Mouse (Mus musculus): ENCODE measurements around the gene Fzr1. TPM values are rescaled to one million over a fixed set of nuclear protein-coding genes. Genes with fewer than 3 reads are reported as not detected.

The Fzr1 gene
- polyA plus RNA-seq, 1 experiment: 75.8 TPM

DNA sequence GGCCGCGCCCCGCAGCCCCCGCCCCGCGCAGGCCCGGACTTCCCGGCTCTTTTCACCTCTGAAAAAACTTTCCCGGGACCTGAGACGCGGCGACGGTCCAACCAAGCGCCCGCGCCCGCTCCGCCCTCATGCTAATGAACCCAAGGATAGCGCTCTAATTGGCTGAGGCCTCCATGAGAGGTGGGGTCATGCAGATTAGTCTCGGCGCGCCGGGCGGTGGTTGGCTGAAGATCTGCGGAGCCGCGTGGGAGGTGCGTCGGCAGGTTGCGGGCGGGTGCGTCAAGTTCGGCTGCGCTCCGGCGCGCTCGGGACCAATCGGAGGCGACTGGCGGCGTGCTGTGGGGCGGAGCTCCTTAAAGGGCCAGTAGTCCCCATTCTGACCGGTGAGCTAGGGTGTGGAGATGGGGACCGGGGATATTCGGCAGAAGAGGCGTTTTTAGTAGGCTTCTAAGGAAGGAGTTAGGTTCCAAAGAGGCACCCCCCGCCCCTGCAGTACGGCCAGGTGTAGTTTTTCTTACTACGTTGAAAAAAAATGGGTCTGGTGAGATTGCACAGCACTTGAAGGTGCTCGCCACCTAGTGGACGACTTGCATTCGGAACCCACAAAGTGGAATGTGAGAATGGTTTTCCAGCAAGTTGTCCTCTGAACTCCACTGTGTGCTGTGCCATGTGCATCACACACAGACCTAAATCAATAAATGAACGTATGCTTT, 27.8 kb downstream of the Fzr1 start, which contains the start of gene Hmg20b:
Gene Hmg20b (minus strand): TSS at position 130 of the 713 bp plus-strand sequence.
- Histone ChIP-seq H3K4me1 (ENCODE audit: control insufficient read depth, insufficient read depth, low read length) (peaks cover 6% of the 10 kb centered on the region; the same call in 1 of the 2 replicates), H3K27me3 (ENCODE audit: control insufficient read depth, insufficient read depth, low read length) (no peaks in the 10 kb centered on the region), H3K4me3 (replicated peaks; ENCODE audit: insufficient read depth, low read depth, low read length) (peak within 1 kb of the TSS; percentile 78), H3K27ac (ENCODE audit: insufficient read depth, low read length) (peak within 1 kb of the TSS; percentile 65)
- under 1% methylated on average over 54 of the region's 54 CpGs for WGBS
- TF ChIP-seq CTCF (IDR thresholded peaks at IDR 0.05; ENCODE audit: borderline replicate concordance, insufficient read depth, low read depth, low read length) (peak; percentile 90; the same call in 1 of the 2 replicates), POLR2A (IDR thresholded peaks at IDR 0.05; ENCODE audit: borderline replicate concordance, insufficient read depth, low read length) (peak; percentile 41; the same call in 1 of the 2 replicates)
- DNase-seq: peak; percentile 100

DNA sequence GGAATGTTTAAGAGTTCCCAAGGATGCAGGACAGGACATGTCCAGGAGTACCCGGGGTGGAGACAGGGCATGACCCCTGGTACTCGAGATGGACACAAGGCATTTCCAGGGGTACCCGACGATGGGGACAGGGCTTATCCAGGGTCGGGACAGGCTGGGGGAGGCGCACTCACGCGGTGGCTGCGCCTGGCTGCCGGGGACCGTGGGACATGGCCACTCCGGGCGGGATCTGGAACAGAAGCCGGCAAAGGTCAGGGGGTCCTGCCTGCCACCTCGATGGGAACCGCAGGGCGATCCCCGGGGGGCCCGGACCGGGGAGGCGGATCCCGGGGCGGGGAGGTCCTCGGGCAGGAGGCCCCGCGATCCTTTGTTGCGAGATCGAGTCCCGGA, 28.4 kb downstream of the Fzr1 start:
- no peak for DNase-seq
- Histone ChIP-seq H3K27ac (ENCODE audit: insufficient read depth, low read length) (no peak overlapping the region), H3K4me1 (ENCODE audit: control insufficient read depth, insufficient read depth, low read length) (peaks cover 6% of the 10 kb centered on the region; the same call in 1 of the 2 replicates), H3K4me3 (replicated peaks; ENCODE audit: insufficient read depth, low read depth, low read length) (peak overlapping the region; percentile 72), H3K27me3 (ENCODE audit: control insufficient read depth, insufficient read depth, low read length) (no peaks in the 10 kb centered on the region)
- TF ChIP-seq POLR2A (IDR thresholded peaks at IDR 0.05; ENCODE audit: borderline replicate concordance, insufficient read depth, low read length) (no peak), CTCF (IDR thresholded peaks at IDR 0.05; ENCODE audit: borderline replicate concordance, insufficient read depth, low read depth, low read length) (no peak)
- 1% methylated on average over 29 of the region's 29 CpGs for WGBS

DNA sequence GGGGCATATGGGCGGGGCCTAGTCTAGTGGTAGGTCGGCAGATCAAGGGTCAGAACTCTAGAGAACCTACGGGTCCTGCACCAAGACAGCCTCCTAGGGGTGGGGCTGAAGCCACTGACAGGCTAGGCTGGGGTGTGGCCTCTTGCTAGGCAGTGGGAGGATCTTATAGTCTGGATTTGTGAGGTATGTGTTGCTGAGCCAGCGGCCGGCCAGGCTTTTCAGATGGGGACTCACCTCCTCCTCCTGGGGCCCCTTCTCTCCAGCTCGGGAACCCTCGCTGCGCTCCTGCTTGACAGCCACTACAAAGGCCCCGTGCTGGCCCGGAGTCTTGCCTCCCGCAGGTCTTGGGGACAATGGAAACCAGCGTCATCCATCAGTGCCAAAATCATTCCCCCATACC, 29.2 kb downstream of the Fzr1 start:
- H3K27me3 ChIP-seq (ENCODE audit: control insufficient read depth, insufficient read depth, low read length): no peaks in the 10 kb centered on the region
- TF ChIP-seq CTCF (IDR thresholded peaks at IDR 0.05; ENCODE audit: borderline replicate concordance, insufficient read depth, low read depth, low read length) (no peak), POLR2A (IDR thresholded peaks at IDR 0.05; ENCODE audit: borderline replicate concordance, insufficient read depth, low read length) (no peak)
- WGBS: 11% methylated on average over 12 of the region's 12 CpGs
- peaks cover 6% of the 10 kb centered on the region; the same call in 1 of the 2 replicates for H3K4me1 ChIP-seq (ENCODE audit: control insufficient read depth, insufficient read depth, low read length)
- no peak overlapping the region for H3K27ac ChIP-seq (ENCODE audit: insufficient read depth, low read length)
- no peak for DNase-seq
- H3K4me3 ChIP-seq (replicated peaks; ENCODE audit: insufficient read depth, low read depth, low read length): no peak overlapping the region

DNA sequence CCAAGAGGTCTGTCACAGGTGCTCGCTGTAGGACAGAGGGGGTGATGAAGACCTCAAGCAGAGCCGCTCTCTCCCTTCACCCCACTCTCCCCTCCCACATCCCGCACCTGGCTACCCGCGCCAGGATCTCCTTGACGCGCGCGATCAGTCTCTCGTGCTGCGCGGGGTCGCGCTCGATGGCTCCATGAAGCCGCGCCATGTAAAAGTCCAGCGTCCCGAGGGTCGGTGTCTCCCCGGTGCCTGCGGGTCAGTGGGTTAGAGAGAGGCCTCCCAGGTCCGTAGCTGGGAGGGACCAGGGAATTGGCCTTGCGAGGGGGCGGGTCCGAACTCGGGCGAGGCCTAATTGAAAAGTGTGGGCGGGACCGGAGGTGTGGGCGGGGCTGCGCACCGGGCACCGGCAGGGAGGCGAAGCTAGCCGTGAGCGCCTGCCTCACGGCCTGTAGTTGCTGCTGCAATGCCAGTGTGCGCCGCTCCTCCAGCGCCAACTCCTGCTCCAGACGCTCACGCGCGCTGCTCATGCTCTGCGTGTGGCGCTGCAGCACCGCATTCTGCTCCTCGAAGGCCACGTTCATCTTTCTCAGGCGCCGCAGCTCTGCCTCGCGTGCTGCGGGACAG, 31.8 kb downstream of the Fzr1 start:
- WGBS: 28% methylated on average over 55 of the region's 55 CpGs
- no peak for TF ChIP-seq CTCF (IDR thresholded peaks at IDR 0.05; ENCODE audit: borderline replicate concordance, insufficient read depth, low read depth, low read length)
- TF ChIP-seq POLR2A (IDR thresholded peaks at IDR 0.05; ENCODE audit: borderline replicate concordance, insufficient read depth, low read length): no peak
- no peaks in the 10 kb centered on the region; the same call in 1 of the 2 replicates for H3K27me3 ChIP-seq (ENCODE audit: control insufficient read depth, insufficient read depth, low read length)
- no peak overlapping the region for H3K4me3 ChIP-seq (replicated peaks; ENCODE audit: insufficient read depth, low read depth, low read length)
- no peak overlapping the region for H3K27ac ChIP-seq (ENCODE audit: insufficient read depth, low read length)
- H3K4me1 ChIP-seq (ENCODE audit: control insufficient read depth, insufficient read depth, low read length): peaks cover 6% of the 10 kb centered on the region
- DNase-seq: no peak

DNA sequence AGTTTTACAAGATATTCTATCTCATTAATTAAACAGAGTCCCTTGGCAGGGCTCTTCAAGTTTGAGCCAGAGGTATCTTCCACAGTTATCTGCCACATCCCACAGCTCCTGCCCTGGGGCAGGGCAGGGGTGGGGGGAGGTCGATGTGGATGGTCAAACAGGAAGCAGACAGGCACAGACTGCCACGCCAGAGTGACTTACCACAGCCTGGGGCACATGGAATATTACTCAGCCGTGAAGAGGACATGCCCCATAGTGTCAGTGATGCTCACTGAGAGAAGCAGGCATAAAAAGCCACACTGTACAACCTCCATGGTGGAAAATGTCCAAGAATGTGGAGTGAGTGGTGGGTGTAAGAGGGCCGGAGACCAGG, 33.2 kb downstream of the Fzr1 start:
- no peak for TF ChIP-seq POLR2A (IDR thresholded peaks at IDR 0.05; ENCODE audit: borderline replicate concordance, insufficient read depth, low read length)
- TF ChIP-seq CTCF (IDR thresholded peaks at IDR 0.05; ENCODE audit: borderline replicate concordance, insufficient read depth, low read depth, low read length): no peak
- H3K4me3 ChIP-seq (replicated peaks; ENCODE audit: insufficient read depth, low read depth, low read length): no peak overlapping the region
- no peak for DNase-seq
- H3K27ac ChIP-seq (ENCODE audit: insufficient read depth, low read length): no peak overlapping the region
- H3K4me1 ChIP-seq (ENCODE audit: control insufficient read depth, insufficient read depth, low read length): peaks cover 6% of the 10 kb centered on the region
- H3K27me3 ChIP-seq (ENCODE audit: control insufficient read depth, insufficient read depth, low read length): no peaks in the 10 kb centered on the region; the same call in 1 of the 2 replicates
- 87% methylated on average over 4 of the region's 4 CpGs for WGBS

DNA sequence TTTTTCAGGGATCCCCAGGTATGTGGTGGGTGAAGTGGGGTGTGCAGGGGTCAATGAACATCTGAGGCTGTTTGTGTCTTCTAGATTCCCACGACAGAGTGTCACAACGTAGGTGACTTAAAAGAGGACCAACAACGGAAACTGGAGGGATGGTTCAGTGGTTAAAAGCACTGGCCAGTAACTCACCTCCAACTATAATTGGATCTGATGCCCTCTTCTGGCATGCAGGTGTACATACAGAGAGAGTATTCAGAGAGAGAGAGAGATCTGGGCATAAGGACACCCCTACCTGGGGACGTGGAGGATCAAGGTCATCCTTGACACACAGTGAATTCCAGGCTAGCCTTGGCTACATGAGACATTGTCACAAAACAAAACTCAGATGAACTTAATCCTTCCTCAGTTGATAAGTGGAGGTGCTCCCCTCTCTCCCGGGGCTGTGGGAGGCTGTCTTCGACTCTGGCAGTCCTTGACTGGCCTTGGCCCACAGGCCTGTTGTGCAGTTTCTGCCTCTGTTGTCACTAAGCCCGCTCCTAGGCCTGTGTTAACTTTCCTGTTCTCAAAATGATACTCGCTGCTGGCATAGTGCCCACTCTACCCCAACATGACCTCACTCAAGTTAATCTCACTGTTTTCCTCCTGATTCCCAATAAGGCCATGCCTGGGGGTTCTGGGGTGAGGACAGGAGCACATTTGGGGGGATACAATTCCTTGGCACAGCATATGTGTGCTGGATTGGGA, 33.7 kb downstream of the Fzr1 start:
- no peaks in the 10 kb centered on the region; the same call in 1 of the 2 replicates for H3K27me3 ChIP-seq (ENCODE audit: control insufficient read depth, insufficient read depth, low read length)
- TF ChIP-seq POLR2A (IDR thresholded peaks at IDR 0.05; ENCODE audit: borderline replicate concordance, insufficient read depth, low read length) (no peak), CTCF (IDR thresholded peaks at IDR 0.05; ENCODE audit: borderline replicate concordance, insufficient read depth, low read depth, low read length) (peak; percentile 39; the same call in 1 of the 2 replicates)
- H3K4me3 ChIP-seq (replicated peaks; ENCODE audit: insufficient read depth, low read depth, low read length): no peak overlapping the region
- peaks cover 3% of the 10 kb centered on the region for H3K4me1 ChIP-seq (ENCODE audit: control insufficient read depth, insufficient read depth, low read length)
- WGBS: 37% methylated on average over 8 of the region's 8 CpGs
- H3K27ac ChIP-seq (ENCODE audit: insufficient read depth, low read length): no peak overlapping the region
- DNase-seq: no peak

DNA sequence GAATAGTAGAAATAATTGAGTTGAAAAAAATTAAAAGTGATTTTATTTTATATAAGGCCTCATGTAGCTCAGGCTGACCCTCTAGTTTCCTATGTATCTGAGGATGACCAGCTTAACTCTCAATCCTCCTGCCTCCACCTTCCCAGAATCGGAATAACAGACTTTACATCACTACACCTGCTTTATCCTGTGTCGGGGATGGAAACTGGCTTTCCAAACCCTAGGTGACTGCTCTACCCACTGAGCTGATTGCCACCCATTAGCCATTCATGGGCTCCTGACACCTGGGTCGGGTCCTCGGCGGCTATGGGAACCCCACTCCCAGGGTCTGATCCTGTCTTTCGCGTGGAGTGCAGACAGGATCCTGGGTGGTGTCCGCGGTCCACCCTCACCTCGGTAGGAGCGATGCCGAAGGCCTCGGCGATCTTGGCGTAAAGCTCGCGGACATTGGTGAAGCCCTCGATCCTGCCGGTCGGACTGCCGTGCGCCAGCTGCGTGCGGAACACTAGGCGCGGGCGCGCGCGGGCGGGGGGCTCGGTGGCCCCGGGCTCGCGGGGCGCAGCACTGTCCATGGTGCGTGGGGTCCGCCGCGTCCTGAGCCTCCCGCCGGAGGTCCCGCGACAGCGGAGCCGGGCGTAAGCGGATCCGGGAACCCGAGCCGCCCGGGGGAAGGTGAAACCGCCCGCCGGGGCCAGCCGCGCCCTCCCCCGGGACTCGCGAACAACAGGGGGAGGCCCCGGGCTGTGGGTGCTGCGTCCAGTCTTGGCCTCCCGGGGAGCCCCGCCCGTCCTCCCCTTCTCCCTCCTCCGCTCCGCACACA, 35.4 kb downstream of the Fzr1 start, which contains the start of gene Gipc3:
Gene Gipc3 (minus strand): TSS at position 581 of the 820 bp plus-strand sequence.
- DNase-seq: no peak
- Histone ChIP-seq H3K4me3 (replicated peaks; ENCODE audit: insufficient read depth, low read depth, low read length) (no peak within 1 kb of the TSS), H3K4me1 (ENCODE audit: control insufficient read depth, insufficient read depth, low read length) (no peaks in the 10 kb centered on the region; the same call in 1 of the 2 replicates), H3K27ac (ENCODE audit: insufficient read depth, low read length) (no peak within 1 kb of the TSS), H3K27me3 (ENCODE audit: control insufficient read depth, insufficient read depth, low read length) (no peaks in the 10 kb centered on the region; the same call in 1 of the 2 replicates)
- WGBS: 6% methylated on average over 62 of the region's 67 CpGs
- TF ChIP-seq CTCF (IDR thresholded peaks at IDR 0.05; ENCODE audit: borderline replicate concordance, insufficient read depth, low read depth, low read length) (no peak), POLR2A (IDR thresholded peaks at IDR 0.05; ENCODE audit: borderline replicate concordance, insufficient read depth, low read length) (no peak)

Data from cerebellum, adult 2 months (tissue).